ENCODE assay signal across 20 mouse cellular contexts in genomic region chr17:30033991-30034390, GRCm38 (mm10).
"Had no signal": no experiment of that assay in that cellular context is flagged by ENCODE, and none has a peak within 500 bp of the region (broad histone marks: within the 10 kb centered on the region; RNA-seq: fewer than 3 reads in every experiment).

No protein-coding gene starts in this region.

- H3K36me3 ChIP-seq: hindbrain, embryonic 12.5 days; intestine, embryonic 15.5 days; limb, embryonic 13.5 days; limb, embryonic 15.5 days; liver, embryonic 12.5 days had no signal

- H3K4me3 ChIP-seq: gastrocnemius, adult 2 months; heart, adult 2 months; heart, embryonic 12.5 days; hindbrain, embryonic 10.5 days; hindbrain, embryonic 12.5 days; intestine, embryonic 15.5 days; left cerebral cortex, adult 2 months; limb, embryonic 13.5 days; limb, embryonic 15.5 days; liver, embryonic 12.5 days had no signal

- H3K9me3 ChIP-seq: heart, embryonic 12.5 days; hindbrain, embryonic 10.5 days; hindbrain, embryonic 12.5 days; intestine, embryonic 15.5 days; limb, embryonic 13.5 days; limb, embryonic 15.5 days; liver, embryonic 12.5 days had no signal

- DNase-seq: gastrocnemius, adult 2 months; gastrocnemius, postnatal 10 days; gastrocnemius, postnatal 25 days; heart, adult 2 months; heart, postnatal 10 days; heart, postnatal 4 days; kidney, adult 18-20 months; kidney, adult 8-10 months; kidney, postnatal 10 days; kidney, postnatal 36 days had no signal

- H3K27ac ChIP-seq: gastrocnemius, adult 2 months; heart, adult 2 months; hindbrain, embryonic 10.5 days; hindbrain, embryonic 12.5 days; hindbrain, embryonic 14.5 days; intestine, embryonic 15.5 days; left cerebral cortex, adult 2 months; limb, embryonic 13.5 days; limb, embryonic 15.5 days; liver, embryonic 12.5 days; liver, embryonic 14.5 days had no signal

- H3K9ac ChIP-seq: heart, embryonic 12.5 days; hindbrain, embryonic 12.5 days; hindbrain, embryonic 14.5 days; intestine, embryonic 15.5 days; limb, embryonic 13.5 days; limb, embryonic 15.5 days; liver, embryonic 12.5 days; liver, embryonic 14.5 days had no signal

- H3K27me3 ChIP-seq: heart, embryonic 12.5 days; hindbrain, embryonic 12.5 days; intestine, embryonic 15.5 days; limb, embryonic 13.5 days; limb, embryonic 15.5 days; liver, embryonic 12.5 days had no signal
